Mouse (Mus musculus) CD4-positive naive resting alpha-beta T cell, adult 76 days (primary cell): ENCODE data around the gene Kctd12b. TPM values are rescaled to one million over a fixed set of nuclear protein-coding genes. Genes with fewer than 3 reads are reported as not detected.

Source experiments
- total RNA-seq: library from RNA; stranded (reverse); gene quantifications from one replicate; pipeline ENCODE4 v1.2.4, GENCODE M21; 2023

Kctd12b gene
- total RNA-seq: 4.5 TPM

GRCm38 (mm10) chrX:153695782-153696395, at the start of gene Kctd12b:
Gene Kctd12b, minus strand, starts transcription at chrX:153696391.

GRCm38 (mm10) chrX:153723110-153723916, 27.1 kb upstream of the Kctd12b start, which contains the start of gene Nbdy:
Gene Nbdy, plus strand, starts transcription at chrX:153723590.

Other genes with a start within 250 kb of the Kctd12b start
- 46.7 TPM for gene Ubqln2, start 198.2 kb downstream of the Kctd12b start, total RNA-seq
- gene Cypt3, start 137.8 kb downstream of the Kctd12b start, total RNA-seq: not detected
- 15.7 TPM for gene Nbdy, start 27.2 kb upstream of the Kctd12b start, total RNA-seq
- gene Spin2c, start 135.8 kb upstream of the Kctd12b start, total RNA-seq: 2.6 TPM